Mouse (Mus musculus): ENCODE results near the gene Pde10a. TPM values are rescaled to one million over a fixed set of nuclear protein-coding genes. Genes with fewer than 3 reads are reported as not detected.

The Pde10a gene
- polyA plus RNA-seq, 1 experiment, result 2.0 TPM

DNA sequence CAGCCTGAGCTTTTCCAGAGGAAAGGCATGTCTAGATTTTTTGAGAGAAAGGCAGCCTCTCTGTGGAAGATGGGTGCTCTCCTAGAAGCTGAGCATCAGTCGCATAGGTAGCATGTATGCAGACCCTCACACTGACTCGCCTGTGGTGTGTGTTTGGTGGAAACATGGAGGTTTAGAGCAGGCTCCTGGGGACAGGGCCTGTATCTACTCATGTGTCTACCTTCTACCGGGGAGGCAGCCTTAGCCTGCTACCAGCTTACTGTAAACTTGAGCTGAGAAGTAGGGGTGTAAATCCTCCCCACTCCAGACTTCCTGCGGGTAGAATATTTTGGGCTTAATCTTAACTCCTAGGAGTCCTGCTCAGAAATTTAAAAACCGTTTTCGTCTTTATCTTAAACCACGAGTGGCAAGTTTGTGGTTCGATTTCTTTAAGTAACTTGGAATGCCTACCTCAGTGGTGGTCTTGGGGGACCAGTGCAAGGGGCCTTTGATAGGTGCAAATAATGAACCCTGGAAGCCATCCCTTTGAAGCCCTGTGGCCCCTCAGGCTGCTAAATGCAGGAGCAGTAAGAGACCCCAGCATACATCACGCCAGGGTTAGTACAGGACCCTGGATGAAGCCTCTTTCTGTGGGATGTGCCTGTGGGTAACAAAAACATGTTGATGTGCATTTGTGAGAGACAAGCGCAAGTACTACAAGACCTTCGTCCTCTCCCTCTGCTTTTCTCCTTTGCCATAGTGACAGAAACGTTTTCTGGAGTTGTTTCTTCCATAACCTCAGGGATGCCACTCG lies 367.2 kb downstream of the Pde10a start:
- H3K4me3 ChIP-seq (ENCODE audit: insufficient read depth, low read depth, low read length), result no peak overlapping the region
- H3K27ac ChIP-seq (ENCODE audit: insufficient read depth, low read depth, low read length), result no peak overlapping the region
- H3K4me1 ChIP-seq (ENCODE audit: control insufficient read depth, insufficient read depth, low read length), result no peaks in the 10 kb centered on the region
- TF ChIP-seq POLR2A (IDR thresholded peaks at IDR 0.05; ENCODE audit: low read depth, low read length) (no peak), CTCF (conservative IDR thresholded peaks at IDR 0.05; ENCODE audit: insufficient read depth, insufficient read length, low read depth, low read length) (no peak)
- WGBS, result 80% methylated on average over 13 of the region's 13 CpGs
- no peaks in the 10 kb centered on the region for H3K36me3 ChIP-seq (ENCODE audit: control insufficient read depth, insufficient read depth, low read length)
- DNase-seq, result no peak
- H3K27me3 ChIP-seq (replicated peaks; ENCODE audit: control insufficient read depth, insufficient read depth, low read length), result no peaks in the 10 kb centered on the region

DNA sequence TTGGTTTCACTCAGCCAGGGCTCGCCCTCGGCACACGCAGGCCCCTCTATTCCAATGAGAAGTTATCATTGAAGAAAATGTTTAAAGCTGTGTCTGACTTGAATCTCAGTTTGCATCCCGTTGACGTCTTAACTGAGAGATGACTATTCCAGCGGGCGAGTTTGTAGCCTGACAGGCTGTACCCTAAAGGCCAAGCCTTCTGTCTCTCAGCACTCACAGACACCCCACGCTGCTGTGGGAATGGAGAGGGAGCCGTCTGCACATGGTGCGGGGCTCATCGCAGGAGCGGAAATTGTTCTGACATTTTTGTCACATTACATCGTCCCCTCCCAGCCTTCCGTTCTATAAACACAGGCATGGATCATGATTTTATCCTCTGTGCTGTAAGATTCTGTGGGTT lies 370.8 kb downstream of the Pde10a start:
- no peak for DNase-seq
- no peaks in the 10 kb centered on the region for H3K36me3 ChIP-seq (ENCODE audit: control insufficient read depth, insufficient read depth, low read length)
- H3K27me3 ChIP-seq (replicated peaks; ENCODE audit: control insufficient read depth, insufficient read depth, low read length), result no peaks in the 10 kb centered on the region
- no peaks in the 10 kb centered on the region for H3K4me1 ChIP-seq (ENCODE audit: control insufficient read depth, insufficient read depth, low read length)
- no peak overlapping the region for H3K4me3 ChIP-seq (ENCODE audit: insufficient read depth, low read depth, low read length)
- no peak overlapping the region for H3K27ac ChIP-seq (ENCODE audit: insufficient read depth, low read depth, low read length)
- 76% methylated on average over 14 of the region's 14 CpGs for WGBS
- no peak for TF ChIP-seq POLR2A (IDR thresholded peaks at IDR 0.05; ENCODE audit: low read depth, low read length)
- TF ChIP-seq CTCF (conservative IDR thresholded peaks at IDR 0.05; ENCODE audit: insufficient read depth, insufficient read length, low read depth, low read length), result no peak

DNA sequence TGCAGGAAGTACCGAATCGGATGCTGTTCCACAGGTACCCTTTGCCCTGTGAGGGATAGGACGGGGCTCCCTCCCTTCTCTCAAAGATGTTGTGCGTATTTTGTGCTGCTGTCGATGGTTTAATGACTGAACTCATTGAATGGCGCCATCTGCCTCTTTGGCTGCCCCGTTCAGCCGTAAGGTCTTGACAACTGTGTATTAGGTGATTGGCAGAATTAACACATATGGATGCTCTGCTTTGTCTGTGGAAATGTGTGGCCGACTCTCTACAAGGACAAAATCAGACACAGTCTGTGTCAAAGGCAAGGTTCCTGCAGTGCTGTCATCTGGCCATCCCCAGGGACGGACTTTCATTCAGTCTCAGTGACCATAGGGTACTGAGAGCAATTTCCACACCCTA lies 372.6 kb downstream of the Pde10a start:
- no peak for TF ChIP-seq POLR2A (IDR thresholded peaks at IDR 0.05; ENCODE audit: low read depth, low read length)
- TF ChIP-seq CTCF (conservative IDR thresholded peaks at IDR 0.05; ENCODE audit: insufficient read depth, insufficient read length, low read depth, low read length), result no peak

DNA sequence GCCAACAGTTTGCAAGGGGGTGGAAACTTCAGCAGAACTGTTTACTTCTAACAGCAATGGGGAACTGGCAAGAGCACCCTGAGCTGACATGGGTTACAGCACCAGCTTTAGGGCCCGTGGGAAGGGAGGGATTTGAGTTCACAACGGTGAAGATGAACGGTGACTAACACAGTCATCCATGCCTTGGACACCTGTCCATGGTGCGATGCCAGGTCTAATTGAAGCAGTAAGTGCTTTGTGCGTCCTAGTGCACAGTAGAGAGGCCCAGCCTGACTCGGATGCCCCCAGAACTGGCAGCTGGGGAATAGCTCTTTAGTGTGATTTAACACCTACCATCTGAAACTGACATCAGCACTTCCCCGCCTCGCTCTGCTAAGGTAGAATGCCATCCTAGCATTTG lies 373.0 kb downstream of the Pde10a start:
- DNase-seq, result no peak
- no peak for TF ChIP-seq CTCF (conservative IDR thresholded peaks at IDR 0.05; ENCODE audit: insufficient read depth, insufficient read length, low read depth, low read length)
- TF ChIP-seq POLR2A (IDR thresholded peaks at IDR 0.05; ENCODE audit: low read depth, low read length), result no peak
- WGBS, result 85% methylated on average over 8 of the region's 8 CpGs
- Histone ChIP-seq H3K4me3 (ENCODE audit: insufficient read depth, low read depth, low read length) (no peak overlapping the region), H3K4me1 (ENCODE audit: control insufficient read depth, insufficient read depth, low read length) (no peaks in the 10 kb centered on the region), H3K27me3 (replicated peaks; ENCODE audit: control insufficient read depth, insufficient read depth, low read length) (no peaks in the 10 kb centered on the region), H3K27ac (ENCODE audit: insufficient read depth, low read depth, low read length) (no peak overlapping the region), H3K36me3 (ENCODE audit: control insufficient read depth, insufficient read depth, low read length) (no peaks in the 10 kb centered on the region)

More for the DNA sequence above, 372.6 kb downstream of the Pde10a start:
- Histone ChIP-seq H3K27ac (ENCODE audit: insufficient read depth, low read depth, low read length) (no peak overlapping the region), H3K4me1 (ENCODE audit: control insufficient read depth, insufficient read depth, low read length) (no peaks in the 10 kb centered on the region), H3K27me3 (replicated peaks; ENCODE audit: control insufficient read depth, insufficient read depth, low read length) (no peaks in the 10 kb centered on the region), H3K4me3 (ENCODE audit: insufficient read depth, low read depth, low read length) (no peak overlapping the region), H3K36me3 (ENCODE audit: control insufficient read depth, insufficient read depth, low read length) (no peaks in the 10 kb centered on the region)
- DNase-seq, result no peak
- WGBS, result 92% methylated on average over 10 of the region's 10 CpGs

DNA sequence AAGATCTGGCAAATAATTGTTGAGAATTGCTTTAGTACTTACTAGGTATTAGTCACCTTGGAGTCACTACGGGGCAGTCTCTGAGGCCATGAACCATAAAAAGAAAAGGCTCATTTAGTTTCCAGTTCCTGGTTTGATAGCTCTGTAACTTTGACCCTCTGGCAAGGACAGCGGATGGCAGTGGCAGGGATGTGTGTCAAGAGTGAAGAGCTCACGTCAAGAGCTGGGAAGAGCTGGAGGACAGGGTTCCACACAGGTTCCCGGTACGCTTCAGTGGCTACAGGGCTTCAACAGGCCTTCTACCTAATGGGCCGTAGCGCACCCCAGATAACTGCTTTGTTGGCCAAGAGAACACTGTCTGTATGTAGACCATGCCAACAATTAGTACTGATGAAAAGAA lies 374.0 kb downstream of the Pde10a start:
- Histone ChIP-seq H3K27me3 (replicated peaks; ENCODE audit: control insufficient read depth, insufficient read depth, low read length) (no peaks in the 10 kb centered on the region), H3K4me3 (ENCODE audit: insufficient read depth, low read depth, low read length) (no peak overlapping the region), H3K27ac (ENCODE audit: insufficient read depth, low read depth, low read length) (no peak overlapping the region), H3K36me3 (ENCODE audit: control insufficient read depth, insufficient read depth, low read length) (no peaks in the 10 kb centered on the region), H3K4me1 (ENCODE audit: control insufficient read depth, insufficient read depth, low read length) (no peaks in the 10 kb centered on the region)
- peak; percentile 42 for DNase-seq
- no peak for TF ChIP-seq CTCF (conservative IDR thresholded peaks at IDR 0.05; ENCODE audit: insufficient read depth, insufficient read length, low read depth, low read length)
- TF ChIP-seq POLR2A (IDR thresholded peaks at IDR 0.05; ENCODE audit: low read depth, low read length), result no peak
- 41% methylated on average over 7 of the region's 7 CpGs for WGBS

DNA sequence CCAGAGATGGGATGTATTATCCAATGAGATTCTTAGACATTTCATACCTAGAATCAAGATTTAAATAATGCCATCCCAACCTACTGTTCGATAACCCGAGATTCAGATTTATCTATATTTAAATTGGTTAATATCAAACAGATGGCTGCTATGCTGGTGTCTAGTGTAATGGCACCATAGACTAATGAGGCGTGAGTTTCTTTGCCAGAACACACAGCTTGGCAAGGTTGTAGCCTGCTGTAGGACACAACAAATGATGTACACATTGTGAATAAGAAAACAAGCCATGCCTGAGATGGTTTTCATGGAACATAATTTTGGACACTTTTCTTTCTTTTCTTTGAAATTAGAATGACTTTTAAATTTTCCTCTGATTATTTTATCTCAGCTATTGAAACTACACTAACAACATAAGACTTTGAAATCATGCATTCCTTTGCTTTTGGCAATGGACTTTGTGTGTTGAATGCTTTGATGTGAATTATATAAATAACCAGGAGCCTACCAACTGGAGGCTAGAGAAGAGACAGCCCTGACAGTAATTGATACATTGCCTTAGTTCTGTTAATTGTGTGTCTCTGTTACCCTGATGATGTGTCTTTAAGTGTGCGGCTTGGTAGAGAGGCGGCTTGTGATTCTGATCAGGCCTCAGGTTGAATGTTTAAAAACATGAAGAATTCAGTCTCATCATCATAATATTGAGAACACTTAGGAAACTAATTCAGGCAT lies 378.5 kb downstream of the Pde10a start:
- 94% methylated on average over 5 of the region's 5 CpGs for WGBS
- H3K4me1 ChIP-seq (ENCODE audit: control insufficient read depth, insufficient read depth, low read length), result no peaks in the 10 kb centered on the region
- DNase-seq, result no peak
- no peaks in the 10 kb centered on the region for H3K36me3 ChIP-seq (ENCODE audit: control insufficient read depth, insufficient read depth, low read length)
- H3K4me3 ChIP-seq (ENCODE audit: insufficient read depth, low read depth, low read length), result no peak overlapping the region
- H3K27me3 ChIP-seq (replicated peaks; ENCODE audit: control insufficient read depth, insufficient read depth, low read length), result no peaks in the 10 kb centered on the region
- no peak overlapping the region for H3K27ac ChIP-seq (ENCODE audit: insufficient read depth, low read depth, low read length)
- TF ChIP-seq POLR2A (IDR thresholded peaks at IDR 0.05; ENCODE audit: low read depth, low read length), result no peak
- TF ChIP-seq CTCF (conservative IDR thresholded peaks at IDR 0.05; ENCODE audit: insufficient read depth, insufficient read length, low read depth, low read length), result no peak

DNA sequence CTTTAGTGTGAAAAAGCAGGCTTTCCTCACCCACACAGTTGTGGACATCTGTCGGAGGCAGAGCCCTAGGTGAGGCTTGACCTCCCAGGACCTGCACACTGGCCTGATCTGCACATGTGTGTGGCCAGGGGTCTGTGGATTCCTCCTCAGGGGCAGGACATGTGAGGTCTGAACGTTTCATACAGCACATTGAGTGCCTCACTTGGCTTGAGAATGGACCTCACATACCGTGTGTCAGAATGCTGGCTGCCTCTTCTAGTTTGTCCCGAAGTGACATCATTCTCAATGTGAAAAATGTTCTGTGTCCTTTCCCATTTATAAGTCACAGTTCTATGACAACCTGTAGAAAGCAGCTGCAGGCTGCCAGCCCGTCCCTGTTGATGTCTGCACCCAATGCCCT lies 385.4 kb downstream of the Pde10a start:
- DNase-seq, result no peak
- Histone ChIP-seq H3K36me3 (ENCODE audit: control insufficient read depth, insufficient read depth, low read length) (no peaks in the 10 kb centered on the region), H3K27ac (ENCODE audit: insufficient read depth, low read depth, low read length) (no peak overlapping the region), H3K27me3 (replicated peaks; ENCODE audit: control insufficient read depth, insufficient read depth, low read length) (no peaks in the 10 kb centered on the region), H3K4me3 (ENCODE audit: insufficient read depth, low read depth, low read length) (no peak overlapping the region), H3K4me1 (ENCODE audit: control insufficient read depth, insufficient read depth, low read length) (no peaks in the 10 kb centered on the region)
- 80% methylated on average over 5 of the region's 5 CpGs for WGBS
- TF ChIP-seq POLR2A (IDR thresholded peaks at IDR 0.05; ENCODE audit: low read depth, low read length), result no peak
- no peak for TF ChIP-seq CTCF (conservative IDR thresholded peaks at IDR 0.05; ENCODE audit: insufficient read depth, insufficient read length, low read depth, low read length)
